17 mouse cellular contexts compared by ENCODE assay signal in genomic region chr2:61201387-61201786, GRCm38 (mm10).
"Had no signal": no experiment of that assay in that cellular context is flagged by ENCODE, and none has a peak within 500 bp of the region (broad histone marks: within the 10 kb centered on the region; RNA-seq: fewer than 3 reads in every experiment).

No protein-coding gene starts in this region.

- H3K36me3 ChIP-seq: liver, embryonic 13.5 days; liver, embryonic 15.5 days; midbrain, embryonic 10.5 days; midbrain, embryonic 12.5 days; neural tube, embryonic 12.5 days; stomach, embryonic 15.5 days had no signal

- H3K27ac ChIP-seq: liver, embryonic 13.5 days; liver, embryonic 15.5 days; midbrain, embryonic 10.5 days; midbrain, embryonic 12.5 days; neural tube, embryonic 12.5 days; stomach, embryonic 15.5 days; stomach, postnatal 0 days had no signal

- DNase-seq: liver; liver, embryonic 13.5 days; liver, postnatal 0 days; midbrain, embryonic 14.5 days; right cerebral cortex, postnatal 14 days; thymus, adult 2 months; thymus, postnatal 25 days; thymus, postnatal 4 days had no signal

- H3K4me1 ChIP-seq: liver, embryonic 13.5 days; liver, embryonic 15.5 days; midbrain, embryonic 10.5 days; midbrain, embryonic 12.5 days; neural tube, embryonic 12.5 days; stomach, embryonic 15.5 days had no signal

- H3K9me3 ChIP-seq: liver, embryonic 13.5 days; liver, embryonic 15.5 days; midbrain, embryonic 10.5 days; midbrain, embryonic 12.5 days; neural tube, embryonic 12.5 days; stomach, embryonic 15.5 days had no signal

- H3K4me3 ChIP-seq: liver, embryonic 13.5 days; liver, embryonic 15.5 days; midbrain, embryonic 10.5 days; midbrain, embryonic 12.5 days; myocyte; neural tube, embryonic 12.5 days; stomach, embryonic 15.5 days had no signal

- H3K9ac ChIP-seq: liver, embryonic 13.5 days; liver, embryonic 15.5 days; liver, postnatal 0 days; midbrain, embryonic 12.5 days; neural tube, embryonic 12.5 days; stomach, embryonic 15.5 days had no signal

- H3K27me3 ChIP-seq: liver, embryonic 13.5 days; liver, embryonic 15.5 days; midbrain, embryonic 12.5 days; neural tube, embryonic 12.5 days; stomach, embryonic 15.5 days had no signal

- H3K4me2 ChIP-seq: liver, embryonic 11.5 days; liver, embryonic 13.5 days; liver, embryonic 15.5 days; midbrain, embryonic 12.5 days; neural tube, embryonic 12.5 days; stomach, embryonic 15.5 days had no signal

- ATAC-seq: liver, postnatal 0 days; midbrain, embryonic 16.5 days had no signal
